Mouse (Mus musculus) left cerebral cortex, adult 11 months (tissue): Measurements from ENCODE around the gene Efhb.

Experiments
- DNase-seq: peaks from one replicate; pipeline ENCODE4 v3.0.0; 2022; ENCODE audit warnings: low spot score

The Efhb gene

DNA sequence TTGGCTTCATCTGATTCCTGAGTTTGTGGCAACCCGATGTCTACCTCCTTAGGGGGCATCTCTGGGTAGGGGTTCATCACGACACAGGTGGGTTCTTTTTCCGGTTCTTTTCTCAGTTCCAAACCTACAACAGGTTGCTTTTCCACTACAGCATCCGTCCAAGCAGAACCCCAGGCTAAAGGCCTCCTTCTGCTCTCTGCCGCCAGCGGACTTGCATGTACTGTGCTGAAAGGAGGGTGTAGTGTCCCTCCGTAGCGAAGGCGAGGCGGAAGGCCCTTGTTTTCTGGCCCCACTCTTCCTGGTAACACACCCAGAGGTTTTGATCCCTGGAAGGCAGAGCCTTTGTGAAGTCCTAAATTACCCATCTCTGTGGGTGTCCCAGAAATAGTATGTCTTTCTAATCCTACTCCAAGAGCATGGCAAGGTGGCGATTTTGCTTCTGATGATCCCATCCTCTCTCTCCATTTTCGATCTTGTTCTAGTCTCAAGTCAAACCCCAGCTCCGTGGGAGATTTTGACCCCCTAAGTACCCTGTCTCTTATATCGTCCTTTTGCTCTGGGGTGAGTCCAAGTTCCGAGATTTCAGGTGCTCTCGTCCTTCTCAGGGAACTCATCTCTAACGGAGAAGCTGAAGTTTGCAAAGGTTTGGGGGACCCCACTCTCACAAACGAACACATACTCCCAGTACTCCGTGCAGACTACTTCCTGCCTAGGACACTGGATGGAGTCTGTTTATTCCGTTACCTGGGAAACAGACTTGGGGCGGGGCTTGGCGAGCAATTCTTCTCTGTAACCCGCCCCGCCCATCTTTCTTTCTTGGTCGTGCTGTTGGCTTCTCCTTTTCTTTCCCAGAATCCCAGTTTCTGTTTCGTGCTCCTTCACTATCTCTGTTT is at the start of gene Efhb:
Gene Efhb, minus strand, starts transcription at position 719 of the 893 bp plus-strand sequence.
- peak; percentile 36 for DNase-seq

DNA sequence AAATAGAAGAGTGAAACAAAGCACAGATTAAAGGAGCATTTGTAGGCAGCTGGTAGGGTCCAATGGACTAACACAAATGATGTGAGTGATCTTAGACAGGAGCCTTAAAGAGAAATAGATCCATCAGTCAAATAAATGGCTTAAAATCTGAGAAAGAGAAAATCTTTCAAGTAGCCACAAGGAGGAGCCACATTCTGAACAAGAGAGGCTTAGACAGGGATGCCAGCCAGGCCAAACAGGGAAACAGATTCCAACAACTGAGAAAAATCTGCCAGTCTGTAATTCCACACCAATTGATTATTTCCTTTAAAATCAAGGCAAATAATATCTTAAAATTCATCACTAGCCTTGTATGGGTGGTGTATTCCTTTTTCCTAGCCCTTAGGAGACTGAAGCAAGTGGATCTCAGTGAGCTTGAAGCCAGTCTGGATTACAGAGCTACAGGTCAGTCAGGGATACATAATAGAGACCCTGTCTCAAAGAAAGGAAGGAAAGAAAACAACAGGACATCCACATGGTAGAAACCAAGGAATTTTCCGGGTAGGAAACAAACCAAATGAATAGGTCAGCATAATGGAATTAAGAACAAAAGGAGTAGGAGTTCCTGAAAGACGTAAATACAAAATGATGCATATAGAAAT is 49.3 kb upstream of the Efhb start:
- no peak for DNase-seq

DNA sequence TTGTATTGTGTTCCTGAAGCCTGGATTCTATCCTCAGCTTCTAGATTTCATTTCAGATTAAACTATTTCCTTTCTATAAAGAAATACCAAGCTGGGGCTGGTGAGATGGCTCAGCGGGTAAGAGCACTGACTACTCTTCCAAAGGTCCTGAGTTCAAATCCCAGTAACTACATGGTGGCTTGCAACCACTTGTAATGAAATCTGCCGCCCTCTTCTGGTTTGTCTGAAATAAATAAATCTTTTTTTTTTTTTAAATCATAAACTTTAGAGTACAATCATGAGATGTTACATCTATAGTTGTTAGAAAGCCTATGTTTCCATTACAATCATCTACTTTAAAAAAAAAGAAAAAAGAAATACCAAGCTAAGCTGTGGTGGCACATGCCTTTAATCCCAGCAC is 39.8 kb upstream of the Efhb start:
- no peak for DNase-seq

DNA sequence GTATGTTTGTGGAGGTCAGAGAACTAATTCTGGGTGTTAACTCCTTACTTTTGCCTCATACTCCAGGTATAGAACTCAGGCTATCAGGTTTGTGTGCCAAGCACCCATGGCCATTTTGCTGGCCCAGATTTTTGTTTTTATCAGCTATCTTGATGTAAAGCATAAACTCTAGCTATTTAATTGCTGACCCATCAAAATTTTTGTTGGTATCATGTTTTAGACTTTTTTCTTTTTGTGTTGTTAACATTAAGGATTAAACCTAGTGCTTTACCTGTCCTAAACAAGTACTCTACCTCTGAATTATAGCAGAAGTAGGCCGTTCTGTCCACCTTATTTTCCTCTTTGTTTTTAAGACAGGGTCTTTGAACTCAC is 25.9 kb upstream of the Efhb start:
- DNase-seq: no peak

DNA sequence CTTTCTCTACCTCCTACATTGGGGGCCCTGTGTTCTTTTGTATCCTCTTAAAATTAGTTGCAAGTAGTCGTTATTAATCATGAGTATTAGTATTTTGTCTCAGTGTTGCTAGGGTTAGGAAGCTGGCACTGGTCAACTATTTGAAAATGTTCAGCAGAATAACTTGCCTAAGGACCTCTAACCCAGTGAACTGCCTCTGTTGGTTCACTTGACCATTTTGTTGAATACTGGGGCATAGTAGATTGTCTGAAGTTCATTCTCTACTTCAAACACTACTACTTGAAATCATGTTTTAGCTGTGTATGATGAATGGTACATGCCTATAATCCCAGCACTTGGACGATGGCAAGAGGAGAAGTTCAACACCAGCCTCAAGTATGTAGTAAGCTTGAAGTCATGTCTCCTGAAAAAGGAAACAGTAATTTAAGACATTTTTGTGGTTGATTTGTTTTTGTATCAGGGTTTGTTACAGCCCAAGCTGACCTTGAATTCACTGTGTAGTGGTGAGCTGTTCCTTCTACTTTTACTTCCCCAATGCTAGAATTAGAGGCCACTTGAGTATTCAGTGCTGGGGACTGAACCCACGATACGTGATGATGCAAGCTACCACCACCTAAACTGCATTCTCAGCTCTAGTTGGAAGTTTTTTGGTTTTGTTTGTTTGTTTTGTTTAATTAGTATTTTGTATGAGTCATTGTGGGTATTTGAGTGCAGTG is 25.3 kb upstream of the Efhb start:
- DNase-seq: no peak

DNA sequence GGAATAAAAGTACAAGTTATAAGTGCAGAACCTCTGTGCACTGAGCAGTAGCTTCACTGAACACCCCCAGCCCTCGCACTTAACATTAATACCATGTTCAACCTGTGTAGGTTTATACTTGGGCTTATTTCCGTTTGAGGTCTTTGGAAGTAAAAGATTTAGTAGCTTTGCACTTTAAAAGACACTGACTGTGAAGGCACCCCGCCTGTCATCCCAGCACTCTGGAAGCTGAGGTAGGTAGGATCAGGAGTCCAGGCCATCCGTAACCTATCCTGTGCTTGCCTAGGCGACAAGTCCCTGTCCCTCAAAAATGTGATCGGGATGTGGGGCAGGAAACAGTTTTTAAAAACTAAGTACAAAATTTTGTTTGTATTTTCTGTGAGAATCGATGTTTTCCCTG is 17.3 kb upstream of the Efhb start:
- no peak for DNase-seq

DNA sequence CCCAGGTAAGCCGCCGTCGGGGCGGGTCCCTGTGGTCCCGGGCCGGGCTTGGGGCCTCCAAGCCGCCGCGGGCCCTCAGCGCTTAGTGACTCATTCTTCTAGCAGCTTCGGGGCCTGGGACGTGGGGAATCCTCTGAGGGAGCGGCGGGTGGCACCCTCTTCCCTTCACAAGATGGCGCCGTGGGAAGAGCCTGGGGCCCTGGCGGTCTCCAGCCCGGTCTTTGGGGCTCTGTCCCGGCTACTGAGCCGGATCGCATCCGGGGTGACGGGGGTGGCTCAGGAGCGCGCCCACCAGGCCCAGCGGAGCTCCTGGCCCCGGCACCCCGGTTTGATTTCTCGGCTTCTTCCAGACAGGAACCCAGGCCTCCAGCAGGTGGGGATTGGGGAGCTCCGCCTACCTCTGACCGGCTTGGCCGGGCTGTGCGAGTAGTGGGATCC is 16.5 kb upstream of the Efhb start:
- peak; percentile 27 for DNase-seq

DNA sequence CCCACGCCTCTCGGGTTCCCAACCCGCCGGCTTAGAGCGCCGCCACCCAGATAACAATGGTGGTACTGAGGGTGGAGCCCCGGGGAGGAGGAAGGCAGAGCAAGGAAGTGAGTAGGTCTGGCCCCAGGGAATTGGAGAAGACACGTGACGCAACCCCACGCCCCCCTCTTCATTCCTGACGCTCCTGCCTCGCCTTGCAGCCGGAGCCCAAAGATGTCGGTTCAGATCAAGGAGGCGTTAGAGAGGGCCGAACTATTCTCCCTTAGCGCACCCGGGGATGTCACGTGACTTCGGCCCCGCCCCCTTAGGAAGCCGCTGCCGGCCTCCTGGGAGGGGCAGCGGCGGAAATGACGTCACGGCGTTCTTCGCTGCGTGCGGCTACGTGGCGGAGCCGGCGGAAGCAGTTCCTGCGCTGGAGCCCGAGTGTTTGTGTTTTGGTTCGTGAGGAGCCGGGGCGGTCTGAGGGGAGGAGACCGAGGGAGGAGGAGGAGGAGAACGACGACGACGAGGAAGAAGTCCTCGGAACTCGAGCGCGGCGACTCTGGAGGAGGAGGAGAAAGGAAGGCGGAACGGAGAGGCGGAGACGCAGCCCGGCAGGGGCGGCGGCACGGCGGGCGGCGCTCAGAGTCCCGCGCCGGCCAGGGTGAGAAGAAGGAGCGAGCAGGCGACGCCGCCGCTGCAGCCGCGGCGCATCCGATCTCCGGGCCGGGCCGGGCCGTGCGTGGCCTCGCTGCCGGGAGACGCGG is 15.9 kb upstream of the Efhb start, which contains the start of gene Rab5a:
Gene Rab5a, plus strand, starts transcription at position 377 of the 746 bp plus-strand sequence.
- peak; percentile 99 for DNase-seq

DNA sequence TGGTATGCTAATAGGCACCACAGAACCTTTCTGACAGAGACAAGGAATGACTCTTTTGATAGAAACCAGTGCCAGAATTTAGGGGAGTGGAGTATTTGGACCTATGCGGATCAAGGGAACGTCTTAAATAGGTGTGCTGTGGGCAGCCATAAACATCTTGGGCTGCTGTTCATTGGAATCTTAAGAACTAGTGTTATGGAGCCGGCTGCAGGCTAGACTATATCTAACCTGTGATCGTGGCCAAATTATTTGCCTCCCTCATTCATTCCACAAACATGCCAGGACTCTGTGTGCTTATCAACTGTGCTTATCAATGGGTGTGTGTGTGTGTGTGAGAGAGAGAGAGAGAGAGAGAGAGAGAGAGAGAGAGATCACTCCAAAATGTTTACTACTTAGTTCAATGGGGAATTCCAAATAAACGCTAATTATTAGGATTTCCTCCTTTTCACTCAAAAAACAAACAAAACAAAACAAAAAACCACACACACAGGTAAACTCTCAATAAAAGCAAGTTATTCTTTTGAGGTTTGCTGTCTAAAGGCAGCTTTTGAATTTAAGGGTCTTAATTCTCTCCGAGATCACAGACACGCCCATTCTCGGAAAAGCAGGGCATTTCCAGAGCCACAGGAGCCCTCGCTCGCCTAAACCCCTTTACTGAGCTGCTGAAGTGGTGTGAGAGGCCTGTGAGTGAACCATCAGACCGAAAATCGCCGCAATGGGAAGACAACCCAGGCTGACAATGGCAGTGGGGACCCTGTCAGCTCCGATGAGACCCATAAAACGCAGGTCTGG is 15.1 kb upstream of the Efhb start:
- no peak for DNase-seq

DNA sequence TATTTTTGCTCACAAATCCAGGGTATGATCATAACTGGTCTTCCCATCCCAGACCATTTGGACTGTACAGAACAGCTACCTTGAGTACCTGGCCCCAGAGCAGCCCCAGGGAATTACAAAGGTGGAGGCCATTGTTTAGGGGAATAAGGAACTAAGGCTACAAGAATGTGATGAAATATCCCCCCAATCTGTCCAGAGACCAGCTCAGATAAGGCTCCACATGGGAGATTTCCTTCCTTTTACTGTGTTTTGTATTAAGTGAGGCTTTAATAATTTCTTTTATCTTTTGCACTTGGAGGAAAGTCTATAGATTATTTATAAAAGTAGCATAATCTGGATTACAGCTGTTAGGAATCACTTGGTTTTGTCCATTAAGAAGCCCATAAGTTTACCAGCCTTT is 5.6 kb upstream of the Efhb start:
- no peak for DNase-seq

DNA sequence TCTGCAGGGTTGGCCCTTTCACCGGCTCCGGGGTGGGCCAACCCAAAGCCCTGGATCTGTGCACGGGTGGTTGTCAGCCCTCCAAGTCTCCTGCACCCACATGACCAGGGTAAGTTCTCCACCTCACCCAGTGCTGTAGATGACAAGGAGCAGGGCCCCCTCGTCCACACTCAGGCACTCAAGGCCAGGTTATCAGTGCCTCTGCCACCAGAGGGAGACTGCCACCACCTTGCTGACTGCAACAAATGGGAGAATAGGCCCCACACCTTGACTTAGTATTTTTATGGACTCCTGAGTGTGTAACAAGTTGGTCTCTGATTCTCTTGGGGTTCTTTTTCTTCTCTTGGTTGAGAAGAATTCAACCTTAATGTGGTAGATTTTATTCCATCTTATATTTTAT is 2.4 kb upstream of the Efhb start:
- DNase-seq: no peak

DNA sequence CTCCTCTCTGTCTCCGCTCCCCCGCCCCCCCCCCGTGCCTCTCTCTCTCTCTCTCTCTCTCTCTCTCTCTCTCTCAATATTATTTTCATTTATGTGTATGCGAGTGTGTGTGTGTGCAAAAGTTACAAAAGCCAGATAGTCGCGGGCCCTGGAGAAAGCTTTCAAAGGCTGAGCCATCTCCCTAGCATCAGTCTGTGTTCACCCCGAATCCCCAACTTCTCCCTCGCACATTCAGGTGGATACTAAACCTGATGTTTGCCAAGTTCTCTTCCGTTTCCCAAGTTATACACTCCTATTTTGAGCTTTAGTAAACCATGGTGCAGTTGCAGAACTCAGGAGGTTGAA is 347 bp upstream of the Efhb start:
- no peak for DNase-seq

DNA sequence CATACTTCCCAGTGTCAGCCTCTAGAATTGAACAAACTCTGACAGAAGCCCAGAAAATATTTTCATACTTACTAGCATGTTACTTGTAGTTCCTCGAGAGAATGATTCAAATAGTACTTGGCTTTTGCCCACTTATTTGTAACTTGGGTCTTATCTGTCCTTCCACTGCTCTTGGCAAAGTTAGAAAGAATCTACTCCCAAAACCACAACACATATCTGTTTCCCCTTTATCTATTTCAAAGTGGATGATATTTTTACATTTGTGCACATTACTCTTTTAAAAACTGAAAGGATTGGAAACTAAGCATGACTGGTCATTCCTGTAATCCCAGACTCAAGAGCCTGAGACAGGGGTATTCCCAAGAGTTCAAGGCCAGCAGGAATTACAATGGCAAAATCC is 6.4 kb downstream of the Efhb start:
- DNase-seq: no peak

DNA sequence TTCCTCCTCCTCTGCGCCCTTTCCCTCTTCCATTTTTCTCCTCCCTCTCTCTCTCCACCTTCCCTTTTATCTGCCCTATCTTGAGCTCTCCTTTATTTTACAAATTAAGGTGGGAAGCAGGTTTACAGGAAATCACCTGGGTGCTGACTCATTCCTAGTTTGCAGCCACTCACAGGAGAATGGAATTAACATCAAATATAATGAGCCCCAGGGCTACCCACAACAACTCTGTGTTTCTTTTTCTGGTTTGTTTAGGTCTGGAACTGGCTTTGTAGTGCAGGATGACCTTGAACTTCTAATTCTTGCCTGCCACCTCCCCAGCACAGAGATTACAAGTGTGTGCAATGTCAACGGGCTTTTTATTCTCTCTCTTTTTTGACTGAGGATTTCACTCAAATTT is 7.0 kb downstream of the Efhb start:
- DNase-seq: no peak

DNA sequence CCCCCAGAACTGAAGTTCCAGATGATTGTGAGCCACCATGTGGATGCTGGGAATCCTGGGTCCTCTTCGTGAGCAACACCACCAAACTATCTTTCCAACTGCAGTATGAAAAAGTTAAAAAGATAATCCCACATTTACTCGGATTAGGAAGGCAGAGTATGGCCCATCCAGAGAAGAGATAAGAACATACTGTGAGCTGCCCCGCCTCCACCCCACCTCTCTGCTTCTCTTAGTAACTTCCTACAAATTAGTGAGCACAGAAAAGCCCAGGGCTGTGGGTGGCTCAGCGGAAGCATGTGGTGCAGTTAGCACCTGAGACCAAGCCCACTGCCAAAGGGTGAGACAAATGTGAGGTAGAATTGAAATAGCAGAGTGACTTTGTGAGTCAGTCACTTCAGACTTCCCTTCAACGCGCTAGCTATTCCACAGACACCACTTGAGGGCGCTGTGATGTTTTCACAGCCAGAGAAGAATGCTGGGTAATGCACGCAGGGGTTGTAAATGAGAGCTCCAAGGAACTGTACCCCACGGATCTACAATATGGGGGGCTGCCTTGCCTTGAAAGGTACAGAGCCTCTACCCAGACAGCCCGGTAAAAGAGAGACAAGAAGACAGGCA is 60.3 kb downstream of the Efhb start:
- DNase-seq: no peak

DNA sequence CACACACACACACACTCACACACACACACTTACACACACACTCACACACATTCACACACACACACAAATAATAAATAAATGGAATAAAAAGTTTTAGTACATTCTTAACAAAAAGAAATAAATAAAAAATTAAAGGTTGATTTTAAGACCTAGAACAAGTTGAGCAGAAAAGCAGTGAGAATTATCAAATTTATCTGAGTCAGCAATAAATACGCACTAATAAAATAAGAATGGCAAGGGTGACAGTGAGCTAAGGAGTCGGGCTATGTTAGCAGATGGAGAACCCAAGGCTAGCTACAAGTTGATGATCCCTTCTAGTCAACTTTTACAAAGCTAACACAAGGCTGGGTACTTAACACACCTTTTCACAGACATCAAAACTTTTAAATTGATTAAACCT is 69.9 kb downstream of the Efhb start:
- DNase-seq: no peak

DNA sequence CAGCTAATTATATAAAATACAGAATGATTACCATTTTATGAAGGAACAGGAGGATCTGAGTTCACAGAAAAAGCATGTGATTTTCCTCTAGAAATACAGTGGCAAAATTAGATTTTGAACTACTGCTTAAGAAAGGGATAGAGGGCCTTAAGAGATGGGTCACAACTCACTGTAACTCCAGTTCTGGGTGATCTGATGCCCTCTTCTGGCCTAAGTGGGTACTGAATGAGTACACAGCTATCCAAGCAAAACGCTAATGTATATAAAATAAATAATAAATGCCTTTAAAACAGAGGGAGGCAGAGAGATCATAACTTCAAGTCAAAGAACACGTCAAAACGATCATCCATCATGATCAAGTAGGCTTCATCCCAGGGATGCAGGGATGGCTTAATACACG is 73.6 kb downstream of the Efhb start:
- no peak for DNase-seq

DNA sequence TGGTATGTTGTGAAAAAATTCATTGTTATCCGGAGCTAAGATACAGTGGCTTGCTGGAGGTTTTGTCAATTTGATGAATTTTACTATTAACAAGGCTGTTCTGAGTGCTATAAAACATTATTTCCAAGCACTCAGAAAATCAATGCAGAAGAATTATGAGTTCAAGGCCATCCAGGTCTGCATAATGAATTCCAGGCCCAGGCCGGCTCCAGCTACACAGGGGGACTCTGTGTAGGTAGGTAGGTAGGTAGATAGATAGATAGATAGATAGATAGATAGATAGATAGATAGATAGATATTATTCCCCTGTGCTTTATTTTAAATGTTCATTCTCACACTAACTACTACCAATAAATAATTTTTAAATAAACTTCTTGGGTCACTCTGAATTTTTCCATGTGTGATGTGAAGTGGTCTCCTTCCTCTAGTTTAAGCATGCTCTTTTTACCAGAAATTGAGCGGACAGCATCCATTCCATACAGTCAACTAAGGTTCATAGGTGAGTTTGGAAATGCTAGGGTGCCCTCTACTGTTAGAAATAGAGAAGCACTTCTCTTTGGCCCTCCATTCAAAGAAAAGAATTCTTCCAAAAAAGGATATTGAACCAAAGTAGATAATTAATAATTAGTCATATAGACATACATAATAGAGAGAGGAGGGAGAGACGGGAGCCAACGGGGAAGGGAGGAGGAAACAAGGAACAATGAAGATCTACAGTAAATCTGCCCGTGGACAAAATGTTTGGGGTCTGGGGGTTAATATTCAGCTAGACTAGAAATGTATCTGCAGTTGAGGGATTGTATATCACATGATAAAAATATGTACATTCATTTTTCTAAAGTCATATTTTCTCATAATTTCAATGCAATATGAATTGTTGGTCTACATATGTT is 75.3 kb downstream of the Efhb start:
- no peak for DNase-seq

DNA sequence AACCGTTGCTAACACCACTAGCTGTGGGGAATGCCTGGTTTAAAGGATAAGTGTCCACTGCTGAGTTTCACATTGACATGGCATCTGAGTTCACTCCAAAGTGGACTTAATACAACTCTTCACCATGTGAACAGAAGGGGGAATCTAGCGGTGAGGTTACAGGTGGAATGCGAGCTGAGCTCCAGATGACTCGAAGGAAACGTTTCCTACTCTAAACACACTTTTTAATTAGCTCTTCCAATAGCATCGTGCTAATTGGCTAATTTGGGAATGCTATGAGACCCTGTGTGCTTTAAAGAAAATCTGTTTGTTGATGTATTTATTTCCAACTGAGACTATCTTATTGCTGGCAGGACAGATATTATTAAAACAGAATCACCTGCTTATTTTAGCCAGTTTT is 76.3 kb downstream of the Efhb start:
- no peak for DNase-seq

DNA sequence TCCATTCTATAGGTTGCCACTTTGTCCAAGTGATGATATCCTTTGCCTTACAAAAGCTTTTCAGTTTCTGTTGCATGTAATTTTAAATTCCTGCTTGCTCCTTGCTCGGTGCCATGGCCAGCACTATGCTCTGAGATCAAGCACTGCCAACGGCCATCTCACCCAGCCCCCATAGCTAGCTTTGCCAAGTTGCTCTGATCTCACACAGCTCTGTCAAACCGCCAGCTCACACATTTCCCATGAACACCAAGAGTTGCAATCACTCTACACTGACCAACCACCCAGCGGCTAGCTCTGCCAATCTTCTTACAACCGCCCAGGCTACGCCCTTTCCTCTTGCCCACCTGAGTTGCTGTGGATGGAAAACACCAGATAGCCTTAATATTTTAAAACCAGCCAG is 99.0 kb downstream of the Efhb start:
- no peak for DNase-seq
